Mouse (Mus musculus) erythroblast, embryonic 14.5 days (primary cell): ENCODE results near the gene 6430571L13Rik. TPM values are rescaled to one million over a fixed set of nuclear protein-coding genes. Genes with fewer than 3 reads are reported as not detected.

Experiments used
- H3K27me3 ChIP-seq: 2 replicates; pipeline ENCODE4 v1.6.1; 2012; ENCODE audit warnings: inconsistent platforms; ENCODE audit not compliant: control insufficient read depth
- H3K36me3 ChIP-seq: 2 replicates; pipeline ENCODE4 v1.6.1; 2012; ENCODE audit warnings: mild to moderate bottlenecking, inconsistent platforms; ENCODE audit not compliant: control insufficient read depth
- H3K4me1 ChIP-seq: 2 replicates; pipeline ENCODE4 v1.6.1; 2012; ENCODE audit warnings: inconsistent platforms; ENCODE audit not compliant: control insufficient read depth
- H3K4me3 ChIP-seq: replicated peaks from 2 replicates; pipeline ENCODE3; 2012; ENCODE audit warnings: moderate library complexity, mild to moderate bottlenecking, inconsistent platforms
- H3K9me3 ChIP-seq: 2 replicates; pipeline ENCODE4 v1.6.1; 2012; ENCODE audit warnings: low read length, inconsistent platforms, mixed read lengths; ENCODE audit not compliant: control insufficient read depth
- GATA1 ChIP-seq: IDR thresholded peaks from 2 replicates; pipeline ENCODE4 v1.6.1; 2012; ENCODE audit warnings: low read length, inconsistent platforms, mixed read lengths
- TAL1 ChIP-seq: IDR thresholded peaks from 3 replicates; pipeline ENCODE4 v1.6.1; 2012; ENCODE audit warnings: low read length, inconsistent platforms, mixed read lengths
- polyA plus RNA-seq: library from polyadenylated mRNA; stranded (reverse); fragments of >175 nt; gene quantifications from 2 replicates; pipeline ENCODE4 v1.2.3, GENCODE M21; 2012

Gene 6430571L13Rik
- polyA plus RNA-seq, result not detected in 2 replicates

DNA sequence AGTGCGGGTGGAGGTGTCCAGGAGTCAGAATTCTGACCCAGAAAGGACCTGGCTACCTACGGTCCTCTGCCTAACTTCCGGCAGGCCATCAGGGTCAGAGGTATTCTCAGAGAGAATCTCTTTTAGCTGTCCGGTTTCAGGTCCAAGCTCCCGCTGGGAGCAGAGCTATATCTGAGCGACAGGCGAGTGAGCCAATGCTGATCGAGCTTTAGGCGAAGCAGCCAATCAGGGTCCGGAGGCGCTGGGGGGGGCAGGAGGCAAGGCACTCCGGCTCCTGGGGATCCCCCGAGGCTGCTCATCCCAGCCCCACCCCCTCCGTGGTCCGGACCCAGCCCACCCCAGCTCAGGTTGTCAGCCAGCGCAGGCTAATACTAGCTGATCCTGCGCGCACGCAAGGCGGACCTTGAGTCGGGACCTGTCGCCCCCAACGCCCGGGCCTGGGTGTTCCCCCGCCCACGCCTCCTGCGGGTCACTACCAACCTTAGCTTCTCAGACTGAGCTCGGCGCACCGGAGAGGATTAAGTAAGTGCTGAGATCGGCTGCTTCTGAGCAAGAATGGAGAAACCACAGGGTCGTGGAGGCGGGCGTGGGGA, at the start of gene 6430571L13Rik:
Gene 6430571L13Rik, plus strand, starts transcription at position 336 of the 593 bp plus-strand sequence.
- TF ChIP-seq TAL1 (no peak), GATA1 (no peak)
- Histone ChIP-seq H3K9me3 (no peaks in the 10 kb centered on the region), H3K4me1 (peaks cover 39% of the 10 kb centered on the region)

DNA sequence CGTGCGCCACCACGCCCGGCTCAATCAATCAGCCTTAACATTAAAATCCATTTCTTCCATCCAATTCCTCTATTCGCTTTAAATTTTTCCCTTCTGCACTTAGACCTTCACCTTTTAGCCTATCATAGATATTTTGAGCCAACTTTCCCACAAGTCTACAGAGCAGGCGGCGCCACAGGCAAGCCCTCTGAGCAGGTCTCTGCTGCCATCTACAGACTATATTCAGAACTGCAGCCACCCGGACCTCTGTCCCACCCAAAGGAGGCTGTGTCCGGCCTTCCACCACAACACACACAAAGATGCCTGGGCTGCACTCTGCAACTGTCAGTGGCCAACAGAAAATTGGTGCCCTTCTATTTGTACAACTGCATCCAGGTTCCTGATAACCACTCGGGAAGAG, 49.5 kb upstream of the 6430571L13Rik start:
- TF ChIP-seq TAL1 (no peak), GATA1 (no peak)
- Histone ChIP-seq H3K9me3 (no peaks in the 10 kb centered on the region), H3K27me3 (peaks cover 12% of the 10 kb centered on the region), H3K4me3 (no peak overlapping the region), H3K4me1 (peaks cover 47% of the 10 kb centered on the region), H3K36me3 (no peaks in the 10 kb centered on the region)

More for the DNA sequence above, at the start of gene 6430571L13Rik:
- Histone ChIP-seq H3K4me3 (peak within 1 kb of the TSS; percentile 58), H3K27me3 (peaks cover 32% of the 10 kb centered on the region), H3K36me3 (no peaks in the 10 kb centered on the region)

DNA sequence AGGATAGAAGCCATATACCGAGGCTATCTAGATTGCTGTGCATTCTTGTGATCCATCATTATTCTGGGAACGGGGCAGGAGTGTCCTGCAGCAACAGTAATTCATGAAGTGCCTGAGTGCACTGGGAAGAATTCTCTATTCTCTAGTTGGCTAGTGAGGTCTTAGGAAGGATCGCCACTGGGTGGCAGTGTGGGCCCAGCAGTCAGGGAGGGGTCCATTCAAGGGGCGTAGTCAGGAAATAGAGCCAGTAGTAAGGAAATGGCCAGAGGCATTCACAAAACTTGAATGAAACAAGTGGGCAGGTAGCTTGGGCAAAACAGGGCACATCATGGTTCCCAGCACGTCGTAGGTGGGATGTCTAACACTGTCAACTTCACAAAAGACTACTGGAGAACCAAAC, 46.2 kb upstream of the 6430571L13Rik start:
- Histone ChIP-seq H3K36me3 (peaks cover 5% of the 10 kb centered on the region), H3K9me3 (no peaks in the 10 kb centered on the region), H3K27me3 (peaks cover 10% of the 10 kb centered on the region), H3K4me3 (no peak overlapping the region), H3K4me1 (peaks cover 62% of the 10 kb centered on the region)
- TF ChIP-seq TAL1, result no peak
- TF ChIP-seq GATA1, result no peak

DNA sequence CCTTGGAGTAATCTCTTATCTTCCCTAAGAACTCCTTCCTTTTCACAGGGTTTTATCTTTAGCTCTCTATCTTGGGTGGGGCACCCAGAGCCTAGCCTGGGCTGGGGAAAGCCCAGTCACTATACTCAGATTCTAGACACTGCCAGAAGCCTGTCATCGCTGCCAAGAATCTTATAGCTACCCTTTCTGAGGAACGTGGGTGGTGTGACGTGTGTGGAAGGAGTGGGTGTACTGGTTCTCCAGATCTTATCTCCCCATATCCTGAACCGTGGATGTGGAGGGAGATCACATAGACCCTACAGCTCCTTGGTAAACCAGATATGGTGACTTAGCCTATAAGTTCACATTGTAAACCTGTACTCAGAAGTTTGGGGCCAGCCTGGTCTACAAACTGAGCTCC, 44.8 kb upstream of the 6430571L13Rik start:
- Histone ChIP-seq H3K4me1 (peaks cover 65% of the 10 kb centered on the region), H3K9me3 (no peaks in the 10 kb centered on the region), H3K4me3 (peak overlapping the region; percentile 91), H3K36me3 (peaks cover 18% of the 10 kb centered on the region), H3K27me3 (peaks cover 7% of the 10 kb centered on the region)
- TF ChIP-seq TAL1, result no peak
- TF ChIP-seq GATA1, result peak; percentile 53

DNA sequence AAGGTAGTCTGAATTCAATTTTAAA, 44.6 kb upstream of the 6430571L13Rik start, which contains the start of gene Cish:
Gene Cish, plus strand, starts transcription at position 11 of the 25 bp plus-strand sequence.
- Histone ChIP-seq H3K36me3 (peaks cover 21% of the 10 kb centered on the region), H3K27me3 (peaks cover 7% of the 10 kb centered on the region), H3K9me3 (no peaks in the 10 kb centered on the region), H3K4me1 (peaks cover 68% of the 10 kb centered on the region), H3K4me3 (peak within 1 kb of the TSS; percentile 91)
- no peak for TF ChIP-seq GATA1
- TF ChIP-seq TAL1, result no peak

DNA sequence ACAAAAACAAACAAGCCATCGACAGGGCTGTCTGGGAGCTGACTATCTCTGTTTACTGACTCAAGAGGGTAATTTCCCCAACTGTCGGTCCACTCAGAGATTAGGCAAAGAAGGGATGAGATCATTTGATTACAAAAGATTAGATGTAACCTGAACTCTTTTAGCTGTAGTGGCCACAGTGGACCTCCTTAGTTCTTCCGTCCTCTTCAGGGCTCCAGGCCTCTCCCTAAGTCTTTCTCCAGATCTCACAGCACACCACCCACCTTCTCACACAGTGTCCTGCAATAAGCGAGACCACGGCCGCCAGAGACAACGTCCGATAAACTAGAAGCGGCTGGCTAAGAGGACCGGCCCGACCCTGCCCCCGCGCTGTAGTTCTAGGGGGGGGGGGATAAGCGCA, 44.4 kb upstream of the 6430571L13Rik start:
- no peaks in the 10 kb centered on the region for H3K9me3 ChIP-seq
- TF ChIP-seq GATA1, result no peak
- no peak for TF ChIP-seq TAL1
- H3K36me3 ChIP-seq, result peaks cover 23% of the 10 kb centered on the region
- H3K4me1 ChIP-seq, result peaks cover 70% of the 10 kb centered on the region
- peaks cover 7% of the 10 kb centered on the region for H3K27me3 ChIP-seq
- H3K4me3 ChIP-seq, result peak overlapping the region; percentile 91

DNA sequence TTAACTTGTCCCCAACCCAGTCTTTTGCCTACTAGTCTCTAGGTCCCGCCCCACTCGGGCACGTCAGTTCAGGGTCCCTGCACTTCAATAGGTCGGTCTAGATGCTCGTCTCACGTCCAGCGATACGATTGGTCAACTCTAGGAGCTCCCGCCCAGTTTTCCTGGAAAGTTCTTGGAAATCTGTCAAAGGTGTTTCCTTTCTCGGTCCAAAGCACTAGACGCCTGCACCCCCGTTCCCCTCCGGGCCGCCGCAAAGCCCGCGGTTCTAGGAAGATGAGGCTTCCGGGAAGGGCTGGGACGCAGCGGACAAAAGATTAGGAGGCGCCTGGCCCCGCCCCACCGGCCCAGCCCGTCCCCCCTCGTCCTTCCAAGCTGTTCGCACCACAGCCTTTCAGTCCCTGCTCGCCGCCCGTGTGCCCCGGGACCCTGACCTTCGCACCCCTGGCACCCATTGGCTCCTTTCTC, 43.9 kb upstream of the 6430571L13Rik start:
- H3K27me3 ChIP-seq, result peaks cover 7% of the 10 kb centered on the region
- H3K4me3 ChIP-seq, result peak overlapping the region; percentile 91
- H3K9me3 ChIP-seq, result no peaks in the 10 kb centered on the region
- TF ChIP-seq TAL1 (no peak), GATA1 (no peak)
- peaks cover 28% of the 10 kb centered on the region for H3K36me3 ChIP-seq
- H3K4me1 ChIP-seq, result peaks cover 75% of the 10 kb centered on the region

DNA sequence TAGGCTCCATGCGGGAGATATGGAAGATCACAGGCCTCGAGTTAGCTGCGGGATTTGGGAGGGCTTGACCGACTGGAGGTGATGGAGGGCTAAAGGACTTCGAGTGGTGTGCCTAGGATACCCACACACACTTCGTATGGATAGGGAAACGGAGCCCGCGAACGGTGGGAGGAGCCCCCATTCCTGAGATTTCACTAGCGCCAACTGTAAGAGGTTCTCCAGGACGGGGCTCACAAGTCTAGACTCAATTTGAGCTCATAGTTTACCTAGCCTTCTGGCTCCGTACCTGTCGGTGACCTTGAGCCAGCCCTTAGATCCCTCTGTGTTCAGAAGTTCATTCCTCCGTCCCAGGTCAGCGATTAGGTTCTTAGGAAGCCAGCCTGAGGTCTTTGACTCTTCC, 43.3 kb upstream of the 6430571L13Rik start:
- Histone ChIP-seq H3K4me3 (peak overlapping the region; percentile 91), H3K27me3 (peaks cover 7% of the 10 kb centered on the region), H3K36me3 (peaks cover 33% of the 10 kb centered on the region), H3K9me3 (no peaks in the 10 kb centered on the region), H3K4me1 (peaks cover 80% of the 10 kb centered on the region)
- TF ChIP-seq TAL1, result no peak
- no peak for TF ChIP-seq GATA1

DNA sequence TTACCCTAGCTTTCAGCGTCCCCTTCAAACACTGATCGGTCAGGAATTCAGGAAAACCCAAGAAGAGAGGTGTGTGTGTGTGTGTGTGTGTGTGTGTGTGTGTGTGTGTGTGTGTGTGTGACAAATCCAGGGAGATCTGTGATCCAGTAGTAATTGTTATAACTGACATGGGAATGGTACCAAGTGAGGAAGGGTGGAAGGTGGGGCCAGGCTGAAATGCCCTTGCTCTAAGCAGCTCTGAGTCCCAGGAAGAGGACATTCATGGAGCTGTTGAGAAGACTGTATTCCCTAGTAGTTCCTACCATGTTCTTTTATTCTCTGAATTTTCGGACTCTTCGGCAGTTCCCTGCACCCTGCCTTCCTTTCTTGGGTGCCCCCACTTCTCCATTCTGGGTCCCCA, 42.7 kb upstream of the 6430571L13Rik start:
- Histone ChIP-seq H3K27me3 (peaks cover 5% of the 10 kb centered on the region), H3K4me1 (peaks cover 86% of the 10 kb centered on the region), H3K36me3 (peaks cover 39% of the 10 kb centered on the region), H3K9me3 (no peaks in the 10 kb centered on the region), H3K4me3 (peak overlapping the region; percentile 91)
- TF ChIP-seq TAL1 (no peak), GATA1 (no peak)
